Mouse (Mus musculus): ENCODE measurements around the gene Rad54l2. TPM values are rescaled to one million over a fixed set of nuclear protein-coding genes. Genes with fewer than 3 reads are reported as not detected.

Gene Rad54l2
- polyA plus RNA-seq, 1 experiment from 2014 or later: 4.0 TPM

DNA sequence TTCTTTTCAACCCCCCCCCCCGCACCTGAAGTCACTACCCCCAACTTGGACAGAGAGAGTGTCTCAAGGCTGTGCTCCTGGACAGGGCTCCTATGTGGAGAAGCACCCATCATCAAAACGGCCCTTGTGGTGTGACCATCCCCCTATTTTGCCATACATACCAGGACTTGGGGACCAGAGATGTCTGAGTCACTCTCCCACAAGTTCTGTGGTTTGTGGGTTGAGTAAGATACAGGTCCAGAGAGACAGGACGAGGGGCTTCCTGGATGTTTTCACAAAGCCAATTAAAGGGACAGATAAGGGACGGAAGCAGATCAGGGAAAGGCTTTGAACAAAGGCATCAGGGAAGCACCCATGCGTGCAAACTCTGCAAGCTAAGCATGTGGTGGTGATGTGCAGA, 147.6 kb downstream of the Rad54l2 start:
- H3K4me3 ChIP-seq (ENCODE audit: low read depth, low read length): no peak overlapping the region
- DNase-seq (ENCODE audit: low spot score) (no peak), ATAC-seq (replicated peaks; ENCODE audit: low FRiP score) (no peak)
- WGBS: 30% methylated on average over 5 of the region's 5 CpGs
- no peak overlapping the region for H3K4me2 ChIP-seq
- no peaks in the 10 kb centered on the region for H3K36me3 ChIP-seq (ENCODE audit: control insufficient read depth, insufficient read depth, low read length)
- H3K9me3 ChIP-seq (ENCODE audit: control insufficient read depth, low read length): no peaks in the 10 kb centered on the region
- no peak overlapping the region for H3K9ac ChIP-seq (ENCODE audit: low read depth, low read length)
- H3K27ac ChIP-seq (ENCODE audit: low read depth, low read length): no peak overlapping the region
- H3K4me1 ChIP-seq (replicated peaks; ENCODE audit: control insufficient read depth, insufficient read depth, low read length): no peaks in the 10 kb centered on the region
- H3K27me3 ChIP-seq (replicated peaks; ENCODE audit: control insufficient read depth, insufficient read depth, low read length): no peaks in the 10 kb centered on the region; the same call in 1 of the 2 replicates

DNA sequence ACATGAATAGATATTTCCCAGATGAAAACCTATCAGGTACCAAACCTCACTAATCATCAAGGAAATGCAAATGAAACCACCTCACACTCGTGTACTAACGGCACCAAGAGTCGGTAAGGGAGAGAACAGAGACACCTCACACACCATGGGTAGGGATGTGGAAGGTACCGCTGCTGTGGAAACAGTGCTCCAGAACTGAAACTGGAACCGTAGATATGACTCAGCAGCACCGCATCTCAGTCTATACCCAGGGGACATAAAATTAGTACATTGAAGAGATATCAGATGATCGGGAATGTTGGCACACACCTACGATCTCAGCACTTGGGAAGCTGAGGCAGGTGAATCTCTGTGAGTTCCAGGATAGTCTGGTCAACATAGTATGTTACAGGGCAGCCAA, 150.8 kb downstream of the Rad54l2 start:
- H3K27ac ChIP-seq (ENCODE audit: low read depth, low read length): no peak overlapping the region
- H3K4me3 ChIP-seq (ENCODE audit: low read depth, low read length): no peak overlapping the region
- H3K36me3 ChIP-seq (ENCODE audit: control insufficient read depth, insufficient read depth, low read length): no peaks in the 10 kb centered on the region
- ATAC-seq (replicated peaks; ENCODE audit: low FRiP score) (no peak), DNase-seq (ENCODE audit: low spot score) (no peak)
- WGBS: 86% methylated on average over 8 of the region's 8 CpGs
- no peak overlapping the region for H3K9ac ChIP-seq (ENCODE audit: low read depth, low read length)
- no peaks in the 10 kb centered on the region; the same call in 1 of the 2 replicates for H3K27me3 ChIP-seq (replicated peaks; ENCODE audit: control insufficient read depth, insufficient read depth, low read length)
- H3K9me3 ChIP-seq (ENCODE audit: control insufficient read depth, low read length): no peaks in the 10 kb centered on the region
- no peaks in the 10 kb centered on the region for H3K4me1 ChIP-seq (replicated peaks; ENCODE audit: control insufficient read depth, insufficient read depth, low read length)
- no peak overlapping the region for H3K4me2 ChIP-seq

Other genes with a start within 250 kb of the Rad54l2 start
- not detected in 2 replicates for gene Iqcf3, start 227.6 kb downstream of the Rad54l2 start, polyA plus RNA-seq (2014; fragmentation: Nextera tagmentation; extraction: Ambion mirVana)
- gene Iqcf4, start 218.2 kb downstream of the Rad54l2 start, polyA plus RNA-seq (2014; fragmentation: Nextera tagmentation; extraction: Ambion mirVana): not detected in 2 replicates
- gene Iqcf6, start 162.6 kb downstream of the Rad54l2 start, polyA plus RNA-seq (2014; fragmentation: Nextera tagmentation; extraction: Ambion mirVana): not detected in 2 replicates
- not detected in 2 replicates for gene Grm2, start 133.1 kb downstream of the Rad54l2 start, polyA plus RNA-seq (2014; fragmentation: Nextera tagmentation; extraction: Ambion mirVana)
- gene Tex264, start 103.3 kb downstream of the Rad54l2 start, polyA plus RNA-seq (2014; fragmentation: Nextera tagmentation; extraction: Ambion mirVana): 29.3 and 33.1 TPM in 2 replicates
- 35.5 and 45.4 TPM in 2 replicates for gene Dcaf1, start 32.7 kb upstream of the Rad54l2 start, polyA plus RNA-seq (2014; fragmentation: Nextera tagmentation; extraction: Ambion mirVana)
- gene Rbm15b, start 98.2 kb upstream of the Rad54l2 start, polyA plus RNA-seq (2014; fragmentation: Nextera tagmentation; extraction: Ambion mirVana): 10.9 and 11.4 TPM in 2 replicates
- gene Manf, start 102.8 kb upstream of the Rad54l2 start, polyA plus RNA-seq (2014; fragmentation: Nextera tagmentation; extraction: Ambion mirVana): 352 TPM in 2 replicates